9 mouse cellular contexts compared by ENCODE assay signal in the genomic region with DNA sequence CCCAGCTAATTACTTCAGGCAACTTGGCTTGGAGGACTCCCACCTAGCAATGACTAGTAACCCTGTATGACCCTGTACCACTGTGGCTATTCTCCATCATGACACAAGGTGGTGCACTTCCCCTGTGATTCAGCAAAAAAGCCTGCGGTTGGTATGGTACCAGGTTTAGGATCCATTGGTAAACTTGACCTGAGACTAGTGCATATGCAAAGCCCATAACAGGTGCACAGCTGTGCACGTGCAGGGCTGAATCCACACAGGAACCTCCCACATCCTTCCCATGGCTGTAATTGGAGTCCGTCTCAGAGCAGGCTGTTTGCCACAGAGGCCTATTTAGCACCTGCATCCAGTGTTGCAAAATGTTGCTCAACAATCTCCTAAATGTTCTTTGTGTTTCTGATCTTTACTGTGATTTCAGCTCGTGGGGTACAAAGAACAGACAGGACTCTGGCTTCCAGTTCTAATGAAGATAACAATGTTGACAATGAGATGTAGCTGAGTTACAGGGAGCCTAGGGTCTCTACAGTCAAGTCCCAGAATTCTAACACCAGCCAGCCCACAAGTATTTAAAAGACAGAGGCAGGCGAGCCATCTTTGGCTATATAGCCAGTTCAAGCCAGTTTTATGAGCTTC. TPM values are rescaled to one million over a fixed set of nuclear protein-coding genes. Genes with fewer than 3 reads are reported as not detected.
DNase-seq lines count a peak whose midpoint lies in the region; ATAC-seq and TF ChIP-seq lines count a peak whose summit lies in the region.
"Had no signal": no experiment of that assay in that cellular context is flagged by ENCODE, and none has a peak within 500 bp of the region (broad histone marks: within the 10 kb centered on the region; RNA-seq: fewer than 3 reads in every experiment).

No protein-coding gene starts in this region.

- no peak overlapping the region for H3K4me2 ChIP-seq in kidney, postnatal 0 days (ENCODE audit: low read length)
- no peak overlapping the region for H3K4me2 ChIP-seq in liver, embryonic 16.5 days (ENCODE audit: low read depth, low read length)
- H3K4me2 ChIP-seq: lung, embryonic 15.5 days had no signal

- CTCF ChIA-PET in Patski (lab: Charles Lee) = interaction anchor here (0.7 to 1.9 kb wide), 7 partner anchors 46 to 376 kb away, joined by 3 to 9 read pairs (median 3); no protein-coding TSS in a partner anchor

- in situ Hi-C loops in Patski (cut with MboI; ENCODE audit: low pct_unique_long_range_greater_than_20kb) = loop anchor here (10.0 kb wide), 1 partner anchor 249 kb away; a partner anchor contains a TSS

- peak; percentile 84 for TF ChIP-seq CTCF in Patski (IDR thresholded peaks at IDR 0.05)
- TF ChIP-seq CTCF in cortical plate, adult 2 months (IDR thresholded peaks at IDR 0.05; ENCODE audit: extremely low read depth, insufficient read depth, low read length) = peak; percentile 70
- TF ChIP-seq CTCF in kidney, postnatal 0 days (IDR thresholded peaks at IDR 0.05; ENCODE audit: low read depth) = peak; percentile 90

- peaks cover 8% of the 10 kb centered on the region for H3K27me3 ChIP-seq in Patski
- no peaks in the 10 kb centered on the region for H3K27me3 ChIP-seq in kidney, postnatal 0 days (ENCODE audit: insufficient read depth, low read length)
- no peaks in the 10 kb centered on the region for H3K27me3 ChIP-seq in liver, embryonic 16.5 days (ENCODE audit: control insufficient read depth, insufficient read depth, low read depth, low read length)
- H3K27me3 ChIP-seq: lung, embryonic 15.5 days had no signal

- no peaks in the 10 kb centered on the region for H3K36me3 ChIP-seq in kidney, postnatal 0 days (ENCODE audit: insufficient read depth, low read length)
- no peaks in the 10 kb centered on the region for H3K36me3 ChIP-seq in liver, embryonic 16.5 days (ENCODE audit: control insufficient read depth, insufficient read depth)
- H3K36me3 ChIP-seq: lung, embryonic 15.5 days had no signal

- H3K4me1 ChIP-seq in cortical plate, adult 2 months (ENCODE audit: control insufficient read depth, insufficient read depth, low read length) = no peaks in the 10 kb centered on the region
- H3K4me1 ChIP-seq in kidney, postnatal 0 days (replicated peaks; ENCODE audit: insufficient read depth, low read length) = no peaks in the 10 kb centered on the region
- no peaks in the 10 kb centered on the region for H3K4me1 ChIP-seq in liver, embryonic 16.5 days (ENCODE audit: control insufficient read depth, low read depth, low read length)
- H3K4me1 ChIP-seq: lung, embryonic 15.5 days had no signal

- H3K4me3 ChIP-seq in cortical plate, adult 2 months (ENCODE audit: insufficient read depth, low read length) = no peak overlapping the region
- no peak overlapping the region for H3K4me3 ChIP-seq in kidney, postnatal 0 days (replicated peaks; ENCODE audit: low read depth, low read length)
- no peak overlapping the region for H3K4me3 ChIP-seq in liver, embryonic 16.5 days (ENCODE audit: low read depth, low read length)
- H3K4me3 ChIP-seq: lung, embryonic 15.5 days had no signal

- H3K27ac ChIP-seq in cortical plate, adult 2 months (ENCODE audit: insufficient read depth, low read length) = no peak overlapping the region
- H3K27ac ChIP-seq in kidney, postnatal 0 days = no peak overlapping the region
- 0 out of 2 replicates have a peak overlapping the region, but pooled peaks have one; percentile 29 for H3K27ac ChIP-seq in liver, embryonic 16.5 days (ENCODE audit: low read length)
- H3K27ac ChIP-seq: lung, embryonic 15.5 days had no signal

- DNase-seq in adrenal gland, adult (ENCODE audit: inconsistent age in 2 of 2, low spot score in 1 of 2) = peak; percentile 51 to 84
- no peak for DNase-seq in adrenal gland, postnatal 4 days (ENCODE audit: low spot score in 2 of 2)
- no peak for DNase-seq in Patski (ENCODE audit: low read depth, low spot score)
- DNase-seq in heart, adult 8-10 months (ENCODE audit: low spot score) = peak; percentile 20
- DNase-seq in kidney, postnatal 0 days (ENCODE audit: low spot score) = peak; percentile 82
- peak; percentile 8 for DNase-seq in right cerebral cortex, postnatal 14 days

- POLR2A ChIA-PET in Patski (lab: Charles Lee) = no interaction called here

- WGBS in kidney, postnatal 0 days = 28% methylated on average over 5 of the region's 5 CpGs
- WGBS in liver, embryonic 16.5 days (ENCODE audit: insufficient replicate concordance) = 19% methylated on average over 5 of the region's 5 CpGs

- H3K9me3 ChIP-seq in kidney, postnatal 0 days (replicated peaks; ENCODE audit: low read length) = no peaks in the 10 kb centered on the region
- H3K9me3 ChIP-seq in liver, embryonic 16.5 days (replicated peaks; ENCODE audit: control insufficient read depth, low read length) = no peaks in the 10 kb centered on the region
- H3K9me3 ChIP-seq: lung, embryonic 15.5 days had no signal

- TF ChIP-seq POLR2A in cortical plate, adult 2 months (IDR thresholded peaks at IDR 0.05; ENCODE audit: extremely low read depth, insufficient read depth, low read length) = no peak

- ATAC-seq in Patski = no peak
- peak; percentile 66 for ATAC-seq in kidney, postnatal 0 days (replicated peaks; ENCODE audit: low FRiP score, low read depth)
- peak; percentile 73 for ATAC-seq in liver, embryonic 16.5 days (ENCODE audit: low read depth)

- H3K9ac ChIP-seq in kidney, postnatal 0 days (ENCODE audit: low read depth, low read length) = no peak overlapping the region
- no peak overlapping the region for H3K9ac ChIP-seq in liver, embryonic 16.5 days (ENCODE audit: low read depth, low read length)
- H3K9ac ChIP-seq: lung, embryonic 15.5 days had no signal

RNA-seq across cellular contexts. Expression of a gene that starts 47.2 kb away (rescaled TPM):
- under 1 TPM in 1 of 2 experiments, not detected in 1; 0.25 TPM for total RNA-seq in adrenal gland, postnatal 4 days (2021)
- not detected for polyA plus RNA-seq in Patski (2021)
- 0.09 and 0.15 TPM in 2 replicates for polyA plus RNA-seq in cortical plate, adult 2 months (2012; rRNA removed)
- total RNA-seq in heart, adult 8-10 months (2022) = not detected
- polyA plus RNA-seq in kidney, postnatal 0 days (2015; fragmentation: Nextera tagmentation; extraction: Ambion mirVana) = not detected in 2 replicates
- not detected in 2 replicates for polyA plus RNA-seq in liver, embryonic 16.5 days (2015; fragmentation: Nextera tagmentation; extraction: Ambion mirVana)
- polyA plus RNA-seq: lung, embryonic 15.5 days had no signal

RNA-seq across cellular contexts. Expression of a gene that starts 56.9 kb away (rescaled TPM):
- 10 to 100 TPM in 1 of 2 experiments, under 1 TPM in 1; 0.95 to 46.8 TPM for total RNA-seq in adrenal gland, postnatal 4 days (2021)
- polyA plus RNA-seq in Patski (2021) = not detected
- polyA plus RNA-seq in cortical plate, adult 2 months (2012; rRNA removed) = not detected in 2 replicates
- under 1 TPM in 1 of 4 experiments, not detected in 3; 0.19 TPM for total RNA-seq in heart, adult 8-10 months (2022)
- polyA plus RNA-seq in kidney, postnatal 0 days (2015; fragmentation: Nextera tagmentation; extraction: Ambion mirVana) = 0.13 and 0.21 TPM in 2 replicates
- 20.8 and 33.3 TPM in 2 replicates for polyA plus RNA-seq in liver, embryonic 16.5 days (2015; fragmentation: Nextera tagmentation; extraction: Ambion mirVana)
- polyA plus RNA-seq: lung, embryonic 15.5 days had no signal

Comparison
In these comparisons a context has a peak if more than half of its experiments do, and no peak if none do; other contexts are left out.
1. DNase-seq: peak in adrenal gland, adult (2 of 2), heart, adult 8-10 months (single experiment), kidney, postnatal 0 days (single experiment) and right cerebral cortex, postnatal 14 days (single experiment); none in adrenal gland, postnatal 4 days (0 of 2) and Patski (single experiment).
2. RNA of a gene that starts 56.9 kb away (polyA plus RNA-seq): 20.8 to 33.3 TPM in liver, embryonic 16.5 days; 0.13 to 0.21 TPM in kidney, postnatal 0 days, not detected in Patski (single experiment) and not detected in cortical plate, adult 2 months; every median in the first group is over 10 times any median in the second.
3. Peak in every context shown above with its lines, with median percentiles within 50 percentile points of each other: CTCF ChIP-seq.